Mouse (Mus musculus) spleen, adult 2 months (tissue): Measurements from ENCODE around the gene Fxyd7.

Experiments
- CTCF ChIP-seq: fragments of 200-500 bp; IDR thresholded peaks from 2 replicates; pipeline ENCODE4 v1.5.1; 2011; ENCODE audit warnings: mild to moderate bottlenecking, inconsistent platforms; ENCODE audit not compliant: insufficient read depth, insufficient read length, insufficient replicate concordance; ENCODE audit errors: extremely low read depth
- POLR2A ChIP-seq: fragments of 200-500 bp; IDR thresholded peaks from 2 replicates; pipeline ENCODE4 v1.6.1; 2011; ENCODE audit warnings: low read depth, low read length, inconsistent platforms

DNA sequence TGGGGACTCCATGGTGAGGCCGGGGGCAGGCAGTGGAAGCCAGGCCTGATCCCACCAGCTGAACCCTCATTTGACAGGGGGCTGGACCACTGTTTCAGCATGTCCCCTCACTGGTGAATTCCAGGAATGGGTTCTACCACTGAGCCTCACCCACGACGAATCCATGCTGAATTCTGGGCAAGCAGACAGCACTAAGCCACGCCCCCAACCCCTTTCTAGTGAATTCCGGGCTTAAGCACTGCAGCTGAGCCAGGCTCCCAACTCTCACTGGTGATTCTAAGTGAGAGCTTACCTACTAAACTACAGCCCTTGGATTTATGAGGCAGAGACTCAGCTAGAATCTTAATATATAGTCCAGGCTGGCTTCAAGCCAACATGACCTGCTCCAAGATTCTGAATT is 16.6 kb upstream of the Fxyd7 start:
- TF ChIP-seq POLR2A (no peak), CTCF (no peak)
